Mouse (Mus musculus) layer of hippocampus, adult 9-10 months (tissue): ENCODE measurements at regions not wholly inside any gene's neighbourhood (a gene's known extent, or its start where the extent isn't known, plus 50 kb on each side); places are given as distances from the start of the nearest gene placed in this dataset.

ENCODE experiments used
- DNase-seq: peaks from one replicate; pipeline ENCODE4 v3.0.0; 2022; ENCODE audit warnings: low spot score

- no peak for DNase-seq
These were observed 59.4 kb downstream of the 1700001O22Rik start for GRCm38 (mm10) chr2:30743976-30744620.

DNA sequence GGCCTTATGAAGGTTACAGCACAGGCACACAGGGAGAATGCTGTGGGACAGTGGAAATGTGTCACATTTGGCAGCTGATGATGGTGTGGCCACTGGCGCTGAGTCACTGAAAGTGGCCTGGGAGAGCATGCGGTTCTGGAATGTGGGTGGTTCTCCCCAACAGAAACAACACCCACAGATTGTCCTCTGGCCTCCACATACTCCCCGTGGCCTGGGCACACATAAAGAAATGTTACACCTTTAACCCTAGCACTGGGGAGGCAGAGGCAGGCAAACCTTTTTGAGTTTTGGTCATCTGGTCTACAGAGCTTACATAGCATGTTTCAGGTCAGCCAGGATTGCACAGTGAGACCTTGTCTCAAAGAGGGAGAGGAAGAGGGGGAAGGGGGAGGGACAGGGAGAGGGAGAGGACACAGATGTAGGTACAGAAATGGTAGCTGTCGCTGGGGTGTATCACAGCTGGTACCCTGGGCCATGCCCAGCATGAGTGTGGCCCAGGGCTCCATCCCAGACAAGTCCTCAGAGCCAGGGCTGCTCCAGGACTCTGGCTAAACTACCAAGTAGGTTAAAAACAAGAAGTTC, 60.1 kb downstream of the 1700001O22Rik start:
- DNase-seq = no peak

DNA sequence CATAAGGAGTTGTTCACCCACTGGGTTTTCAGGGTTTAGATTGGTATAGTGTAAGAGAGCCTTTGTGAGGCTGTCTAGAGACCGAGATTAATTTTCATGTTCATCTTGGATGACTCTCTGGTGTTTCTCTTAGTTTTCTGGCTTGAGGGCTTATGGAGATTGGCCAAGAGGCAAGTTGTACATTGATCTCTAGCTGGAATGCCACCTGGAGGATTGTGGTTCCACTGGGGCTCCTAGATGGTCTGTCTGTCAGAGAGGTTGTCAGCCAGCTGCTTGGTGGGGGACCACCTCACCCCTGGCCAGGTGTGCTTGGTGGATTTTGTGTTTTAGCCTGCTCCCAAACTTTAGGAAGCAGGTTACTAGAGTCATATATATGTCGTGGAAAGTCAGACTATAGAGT, 62.0 kb downstream of the 1700001O22Rik start:
- no peak for DNase-seq

DNA sequence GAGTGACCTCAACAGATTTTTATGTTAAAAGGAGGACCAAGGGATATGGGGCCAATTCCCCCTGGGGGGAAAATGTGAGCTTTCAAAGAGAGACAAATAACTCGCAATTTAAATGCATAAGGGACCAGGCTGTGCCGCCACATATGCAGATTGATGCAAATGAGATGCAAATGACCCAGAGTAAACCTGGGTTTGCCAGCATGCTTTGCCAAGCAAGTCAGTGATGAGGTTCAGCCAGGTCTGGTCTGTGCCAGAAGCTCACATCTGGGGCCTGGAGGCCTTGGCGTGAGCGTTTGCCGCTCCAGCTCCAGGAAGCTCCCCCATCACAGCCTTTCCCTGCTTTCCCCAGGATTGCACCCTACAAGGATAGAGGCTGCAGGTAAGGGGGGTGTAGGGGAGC, 65.7 kb downstream of the 1700001O22Rik start:
- DNase-seq = no peak

- no peak for DNase-seq
These were observed 66.8 kb downstream of the 1700001O22Rik start for GRCm38 (mm10) chr2:30736705-30737104.

GRCm38 (mm10) chr2:30736236-30736635, 67.2 kb downstream of the 1700001O22Rik start:
- DNase-seq = no peak

DNA sequence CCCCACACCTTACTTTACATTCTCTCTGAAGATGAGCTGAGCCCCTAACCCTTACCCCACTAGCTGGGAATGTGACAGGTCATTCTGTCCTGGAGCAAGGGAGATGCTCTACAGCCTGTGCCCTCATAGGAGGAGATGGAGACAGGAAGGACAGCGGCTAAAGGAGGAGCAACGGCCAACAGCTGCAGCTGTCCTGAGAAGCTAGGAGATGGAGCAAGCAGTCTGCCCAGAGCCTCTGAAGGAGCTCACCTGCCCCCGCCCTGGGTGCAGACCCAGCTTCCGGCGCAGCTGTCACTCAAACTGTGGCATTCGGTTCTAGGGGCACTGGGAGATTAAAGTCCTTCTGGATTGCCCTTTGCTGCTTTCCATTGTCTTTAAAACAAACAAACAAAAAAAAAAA, 69.6 kb downstream of the 1700001O22Rik start:
- no peak for DNase-seq

DNA sequence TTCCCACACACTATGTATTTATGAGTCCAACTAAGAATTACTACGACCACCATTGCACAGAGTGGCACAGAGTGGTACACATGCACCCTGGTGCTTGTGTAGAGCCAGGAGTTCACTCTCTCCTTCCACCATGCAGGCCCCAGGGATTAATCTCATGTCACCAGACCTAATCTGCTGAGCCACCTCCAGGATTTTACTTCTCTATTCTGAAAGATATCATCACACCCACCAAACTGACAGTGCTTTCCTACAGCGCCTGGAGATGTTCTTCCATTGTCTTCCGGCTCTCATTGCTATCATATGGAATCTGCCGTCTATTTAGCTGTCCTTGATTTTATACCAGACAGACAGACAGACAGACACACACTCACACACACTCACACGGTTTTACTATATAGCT, 71.6 kb downstream of the 1700001O22Rik start:
- DNase-seq = no peak

DNA sequence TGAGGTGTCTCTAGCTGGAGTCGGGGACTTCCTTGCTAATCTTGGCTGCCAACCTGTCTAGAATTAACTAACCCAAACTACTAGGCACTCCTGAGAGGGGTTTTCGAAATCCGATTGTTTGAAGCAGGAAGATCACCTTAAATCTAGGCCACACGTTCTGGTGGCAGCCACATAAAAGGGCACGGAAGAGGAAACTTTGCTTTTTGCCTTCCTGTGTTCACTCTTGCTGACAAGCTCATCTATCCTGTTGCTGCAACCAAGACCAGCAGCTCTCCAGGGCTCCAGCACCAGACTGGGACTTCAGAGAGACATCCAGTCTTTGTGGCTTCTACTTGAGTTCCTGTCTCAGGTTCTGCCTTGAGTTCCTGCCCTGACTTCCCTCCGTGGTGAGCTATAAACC, 75.5 kb downstream of the 1700001O22Rik start:
- DNase-seq = no peak

DNA sequence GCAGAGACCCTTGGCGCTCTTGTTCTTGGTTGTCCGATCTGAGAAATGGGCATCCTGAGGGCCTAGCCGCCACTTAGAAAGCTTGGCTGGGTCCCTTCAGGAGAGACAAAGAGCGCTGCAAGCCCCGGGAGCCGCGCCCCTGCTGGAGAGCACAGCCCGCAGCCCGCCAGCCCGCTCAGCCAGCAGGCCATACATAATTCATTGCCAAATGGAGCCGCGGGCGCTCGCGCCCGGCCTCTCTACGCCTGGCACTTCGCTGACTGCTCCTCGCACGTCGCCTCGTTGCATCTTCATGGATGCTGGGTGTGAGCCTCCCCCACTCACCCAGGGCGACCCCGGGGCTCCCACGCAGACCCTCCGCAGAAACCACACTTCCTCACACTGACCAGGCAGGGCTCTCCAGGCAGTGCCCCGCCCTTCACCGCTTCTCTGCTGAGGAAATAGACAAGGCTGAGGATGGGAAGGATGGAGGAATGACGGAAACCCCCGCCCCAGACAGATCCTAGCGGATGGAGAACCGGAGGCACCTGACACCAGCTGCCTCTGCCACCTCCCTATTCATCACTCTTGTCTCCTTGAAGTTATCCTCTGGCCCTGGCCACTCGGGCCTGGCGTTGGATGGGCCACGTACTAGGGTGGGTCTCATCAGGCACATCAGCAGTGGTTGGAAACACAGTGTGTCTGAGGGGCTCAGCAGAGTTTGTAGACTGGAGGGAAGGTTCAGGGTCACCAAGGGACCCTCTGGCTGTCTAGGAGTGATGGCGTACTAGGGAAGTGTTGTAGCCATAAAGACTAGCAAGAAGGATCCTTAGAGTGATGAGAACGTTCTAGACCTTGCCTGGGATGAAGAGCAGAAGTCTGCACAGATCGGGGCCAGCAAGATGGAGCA, 77.6 kb downstream of the 1700001O22Rik start:
- no peak for DNase-seq

GRCm38 (mm10) chr2:30725186-30725585, 78.3 kb downstream of the 1700001O22Rik start:
- no peak for DNase-seq

DNA sequence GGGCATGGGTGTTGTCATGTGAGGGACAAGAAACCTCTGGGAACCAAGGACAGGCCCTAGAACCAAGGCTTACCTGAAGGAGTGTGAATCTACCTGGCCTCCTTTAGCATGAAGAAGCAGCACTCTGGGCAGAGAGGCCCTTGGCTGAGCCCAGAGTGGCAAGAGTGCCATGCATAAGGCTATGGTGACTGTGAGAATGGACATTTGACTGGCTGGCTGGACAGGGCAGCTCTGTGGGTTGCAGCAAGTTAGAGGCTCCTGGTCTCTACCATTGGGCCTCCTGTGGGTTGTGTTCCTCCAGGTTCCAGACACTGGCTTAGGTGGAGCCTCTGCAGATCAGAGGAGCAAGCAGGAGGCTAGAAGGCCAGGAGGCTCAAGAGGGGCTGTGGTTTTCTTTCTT, 78.9 kb downstream of the 1700001O22Rik start:
- no peak for DNase-seq

GRCm38 (mm10) chr2:30723059-30723587, 80.3 kb downstream of the 1700001O22Rik start:
- DNase-seq = no peak

GRCm38 (mm10) chr2:30722263-30723050, 81.0 kb downstream of the 1700001O22Rik start:
- DNase-seq = no peak

- no peak for DNase-seq
These were observed 81.8 kb downstream of the 1700001O22Rik start for GRCm38 (mm10) chr2:30721473-30722262.

DNA sequence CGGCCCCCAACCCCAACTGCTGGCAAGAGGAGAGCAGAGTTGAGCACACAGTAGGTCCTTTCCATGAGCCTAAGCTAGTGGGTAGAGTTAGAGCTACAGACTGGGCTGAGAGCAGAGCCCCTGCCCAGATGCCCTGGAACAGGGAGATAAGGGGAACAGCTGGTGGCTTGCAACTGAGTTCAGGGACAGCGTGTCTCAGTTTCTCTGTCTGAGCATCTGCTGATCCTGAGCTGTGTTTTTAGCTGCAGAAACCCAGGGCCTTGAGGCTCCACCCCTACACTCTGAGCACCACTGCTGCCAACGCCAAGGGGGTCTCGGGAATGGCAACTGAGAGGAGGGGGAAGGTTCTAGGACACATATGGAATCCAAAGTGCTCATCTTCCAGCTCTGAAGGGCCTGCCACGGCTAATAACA, 82.4 kb downstream of the 1700001O22Rik start:
- no peak for DNase-seq

- DNase-seq = no peak
These were observed 83.2 kb downstream of the 1700001O22Rik start for GRCm38 (mm10) chr2:30720291-30720690.

GRCm38 (mm10) chr2:30719611-30720290, 83.7 kb downstream of the 1700001O22Rik start:
- no peak for DNase-seq

DNA sequence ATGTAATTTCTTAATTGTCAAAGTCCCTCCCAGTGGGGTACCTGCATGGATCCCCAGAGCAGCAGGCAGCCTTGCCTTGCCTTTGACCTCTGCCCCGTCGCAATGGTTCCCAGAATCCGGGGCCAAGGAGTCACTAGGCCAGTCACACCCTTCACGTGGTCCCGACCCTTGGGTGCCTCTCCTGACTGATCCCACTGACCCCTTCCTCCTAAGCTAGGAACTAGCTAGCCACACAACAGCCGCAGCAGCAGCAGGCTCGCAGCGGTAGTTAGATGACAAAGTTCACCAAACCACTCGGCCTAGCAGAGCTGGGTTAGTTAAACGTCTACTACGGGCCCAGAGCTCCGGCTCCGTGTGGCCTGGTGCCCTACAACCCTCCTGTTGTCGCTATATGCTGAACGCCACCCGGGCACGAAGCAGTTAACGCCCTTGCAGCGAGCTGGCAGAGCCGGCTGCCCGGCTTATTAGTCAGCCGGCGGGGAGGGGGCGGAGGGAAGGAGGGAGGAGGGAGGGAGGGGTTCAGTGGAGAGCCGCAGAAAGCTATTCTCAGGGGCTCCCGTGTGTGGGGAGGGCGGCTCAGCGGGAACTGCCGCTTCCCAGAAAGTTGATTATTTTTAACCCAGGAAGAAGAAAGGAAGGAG, 84.6 kb downstream of the 1700001O22Rik start:
- no peak for DNase-seq

DNA sequence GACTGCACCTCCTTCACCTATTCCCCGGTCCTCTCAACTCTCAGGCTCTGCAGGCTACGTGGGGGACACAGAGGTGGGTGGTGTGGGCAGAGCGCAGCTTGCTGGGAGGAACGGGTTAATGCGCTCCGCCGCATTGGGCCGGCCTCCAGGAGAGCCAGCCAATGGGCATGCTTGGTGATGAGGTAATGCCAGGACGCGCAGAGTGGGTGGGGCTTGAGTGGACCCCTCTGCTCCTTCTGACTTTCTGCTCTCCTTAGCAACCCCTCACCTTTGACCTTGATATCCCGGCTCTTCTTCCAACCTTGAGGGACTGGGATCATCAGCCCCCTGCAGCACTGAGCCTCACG, 85.2 kb downstream of the 1700001O22Rik start:
- DNase-seq = peak; percentile 88
